Mouse (Mus musculus): ENCODE data around the gene Hoxc5. TPM values are rescaled to one million over a fixed set of nuclear protein-coding genes. Genes with fewer than 3 reads are reported as not detected.

Hoxc5 gene
- polyA plus RNA-seq, 1 experiment: 14.7 TPM

- no peak for TF ChIP-seq GATA1 (IDR thresholded peaks at IDR 0.05; ENCODE audit: low read length)
Measured at GRCm38 (mm10) chr15:102975034-102975433, 7.8 kb downstream of the Hoxc5 start.

- no peak for TF ChIP-seq GATA1 (IDR thresholded peaks at IDR 0.05; ENCODE audit: low read length)
Measured at GRCm38 (mm10) chr15:102975688-102976111, 8.5 kb downstream of the Hoxc5 start.

GRCm38 (mm10) chr15:102976171-102976570 is 8.9 kb downstream of the Hoxc5 start, which contains the start of gene Hoxc9:
Gene Hoxc9 (plus strand): TSS chr15:102976439.
- no peak for TF ChIP-seq GATA1 (IDR thresholded peaks at IDR 0.05; ENCODE audit: low read length)

- TF ChIP-seq GATA1 (IDR thresholded peaks at IDR 0.05; ENCODE audit: low read length): no peak
Measured at GRCm38 (mm10) chr15:102976631-102977422, 9.6 kb downstream of the Hoxc5 start.

GRCm38 (mm10) chr15:102977423-102977974 is 10.3 kb downstream of the Hoxc5 start:
- no peak for TF ChIP-seq GATA1 (IDR thresholded peaks at IDR 0.05; ENCODE audit: low read length)

GRCm38 (mm10) chr15:102978615-102979515 is 11.6 kb downstream of the Hoxc5 start:
- TF ChIP-seq GATA1 (IDR thresholded peaks at IDR 0.05; ENCODE audit: low read length): no peak

GRCm38 (mm10) chr15:102979936-102980335 is 12.7 kb downstream of the Hoxc5 start:
- TF ChIP-seq GATA1 (IDR thresholded peaks at IDR 0.05; ENCODE audit: low read length): no peak

- no peak for TF ChIP-seq GATA1 (IDR thresholded peaks at IDR 0.05; ENCODE audit: low read length)
Measured at GRCm38 (mm10) chr15:102980352-102980751, 13.1 kb downstream of the Hoxc5 start.

- no peak for TF ChIP-seq GATA1 (IDR thresholded peaks at IDR 0.05; ENCODE audit: low read length)
Measured at GRCm38 (mm10) chr15:102980912-102981311, 13.7 kb downstream of the Hoxc5 start.

- TF ChIP-seq GATA1 (IDR thresholded peaks at IDR 0.05; ENCODE audit: low read length): no peak
Measured at GRCm38 (mm10) chr15:102981379-102982288, 14.4 kb downstream of the Hoxc5 start.

- TF ChIP-seq GATA1 (IDR thresholded peaks at IDR 0.05; ENCODE audit: low read length): no peak
Measured at GRCm38 (mm10) chr15:102983716-102984115, 16.5 kb downstream of the Hoxc5 start.

GRCm38 (mm10) chr15:102984521-102984920 is 17.3 kb downstream of the Hoxc5 start:
- TF ChIP-seq GATA1 (IDR thresholded peaks at IDR 0.05; ENCODE audit: low read length): no peak

GRCm38 (mm10) chr15:102984925-102985324 is 17.7 kb downstream of the Hoxc5 start:
- no peak for TF ChIP-seq GATA1 (IDR thresholded peaks at IDR 0.05; ENCODE audit: low read length)

GRCm38 (mm10) chr15:102987124-102987833 is 20.0 kb downstream of the Hoxc5 start:
- TF ChIP-seq GATA1 (IDR thresholded peaks at IDR 0.05; ENCODE audit: low read length): no peak

Data from G1E-ER4 (cell line).